Mouse (Mus musculus) bone marrow, adult 2 months (tissue): ENCODE measurements around the gene Ppp3r2.

ENCODE experiments used
- CTCF ChIP-seq: fragments of 200-500 bp; IDR thresholded peaks from 2 replicates; pipeline ENCODE4 v1.5.1; 2011; ENCODE audit warnings: low read length, control low read depth; ENCODE audit not compliant: control insufficient read depth, insufficient read depth
- POLR2A ChIP-seq: fragments of 200-500 bp; IDR thresholded peaks from 2 replicates; pipeline ENCODE4 v1.6.1; 2011; ENCODE audit warnings: low read depth, mild to moderate bottlenecking, control low read depth, low read length, borderline replicate concordance; ENCODE audit not compliant: control insufficient read depth

- TF ChIP-seq CTCF (peak; percentile 32; the same call in 1 of the 2 replicates), POLR2A (no peak)
Measured at GRCm38 (mm10) chr4:49688594-49689288, 6.9 kb upstream of the Ppp3r2 start.
